Mouse (Mus musculus) ovary, postnatal 10 days (tissue): ENCODE results near the gene Uvrag.
"Not testable (repeated sequence)": the region's sequence is repeated elsewhere in the genome, so short reads cannot be mapped to it uniquely, and the experiment has no call there.

Experiments used
- DNase-seq: peaks from one replicate; pipeline ENCODE4 v3.0.0; 2022; ENCODE audit warnings: low spot score

Uvrag gene

DNA sequence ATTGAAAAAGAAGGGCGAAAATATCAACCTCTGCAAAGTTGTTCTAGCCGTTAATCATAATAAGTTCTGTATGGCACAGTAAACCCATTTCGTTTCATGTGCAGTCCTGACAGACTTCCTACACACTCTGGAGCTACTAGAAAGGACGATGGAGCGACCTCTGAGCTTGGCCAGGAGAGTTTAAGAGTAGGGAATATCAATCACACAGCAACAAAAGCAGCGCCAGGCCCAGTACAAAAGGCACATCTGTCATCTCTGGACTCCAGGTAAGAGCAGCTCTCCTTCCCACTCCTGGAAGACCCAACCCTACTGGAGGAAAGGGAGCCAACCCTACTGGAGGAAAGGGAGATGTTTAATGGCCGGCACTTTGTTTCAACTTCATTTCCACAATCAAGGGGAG, 43.2 kb downstream of the Uvrag start:
- DNase-seq: no peak

DNA sequence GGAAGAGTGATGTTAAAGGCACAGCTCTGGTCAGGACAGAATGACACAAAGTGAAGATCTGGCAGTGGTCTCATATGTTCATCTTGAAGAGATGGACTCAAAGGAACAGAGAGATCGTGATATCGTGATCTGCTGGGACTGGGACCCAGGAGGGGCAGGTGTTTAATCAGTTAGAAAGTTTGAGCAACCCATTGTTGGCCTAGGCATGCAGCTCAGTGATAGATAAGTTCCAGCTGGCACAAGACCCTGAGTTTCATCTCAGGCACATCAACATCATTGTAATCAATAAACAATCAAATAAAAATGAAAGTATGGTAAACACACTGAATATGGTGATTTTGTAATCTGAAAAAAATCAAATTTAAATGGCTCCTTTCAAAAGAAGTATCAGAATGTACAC, 43.8 kb downstream of the Uvrag start:
- no peak for DNase-seq

DNA sequence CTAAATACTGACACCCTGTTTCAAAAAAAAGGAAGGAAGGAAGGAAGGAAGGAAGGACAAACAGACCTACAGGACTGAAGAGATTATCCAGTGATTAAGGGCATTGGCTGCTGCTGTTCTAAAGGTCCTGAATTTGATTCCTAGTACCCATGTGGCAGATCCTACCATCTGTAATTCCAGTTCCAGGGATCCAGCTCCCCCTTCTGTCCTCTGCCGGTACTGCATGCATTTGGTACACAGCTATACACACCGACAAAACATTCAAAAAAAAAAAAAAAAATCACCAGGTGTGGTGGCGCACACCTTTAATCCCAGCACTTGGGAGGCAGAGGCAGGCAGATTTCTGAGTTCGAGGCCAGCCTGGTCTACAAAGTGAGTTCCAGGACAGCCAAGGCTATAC, 45.8 kb downstream of the Uvrag start:
- no peak for DNase-seq

DNA sequence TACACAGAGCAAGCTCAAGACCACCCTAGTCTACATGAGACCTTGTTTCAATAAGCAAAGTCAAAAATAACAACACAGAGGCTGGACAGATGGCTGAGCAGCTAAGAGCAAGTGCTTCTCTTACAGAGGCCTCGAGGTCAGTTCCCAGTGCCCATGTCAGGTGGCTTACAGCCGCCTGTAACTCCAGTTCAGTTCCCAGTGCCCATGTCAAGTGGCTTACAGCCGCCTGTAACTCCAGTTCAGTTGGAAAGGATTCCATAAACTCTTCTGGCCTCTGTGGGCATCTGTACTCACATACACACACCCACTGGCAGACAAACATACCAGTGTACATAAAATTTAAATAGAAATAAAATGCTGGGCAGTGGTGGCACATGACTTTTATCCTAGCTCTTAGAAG, 46.6 kb downstream of the Uvrag start:
- no peak for DNase-seq

DNA sequence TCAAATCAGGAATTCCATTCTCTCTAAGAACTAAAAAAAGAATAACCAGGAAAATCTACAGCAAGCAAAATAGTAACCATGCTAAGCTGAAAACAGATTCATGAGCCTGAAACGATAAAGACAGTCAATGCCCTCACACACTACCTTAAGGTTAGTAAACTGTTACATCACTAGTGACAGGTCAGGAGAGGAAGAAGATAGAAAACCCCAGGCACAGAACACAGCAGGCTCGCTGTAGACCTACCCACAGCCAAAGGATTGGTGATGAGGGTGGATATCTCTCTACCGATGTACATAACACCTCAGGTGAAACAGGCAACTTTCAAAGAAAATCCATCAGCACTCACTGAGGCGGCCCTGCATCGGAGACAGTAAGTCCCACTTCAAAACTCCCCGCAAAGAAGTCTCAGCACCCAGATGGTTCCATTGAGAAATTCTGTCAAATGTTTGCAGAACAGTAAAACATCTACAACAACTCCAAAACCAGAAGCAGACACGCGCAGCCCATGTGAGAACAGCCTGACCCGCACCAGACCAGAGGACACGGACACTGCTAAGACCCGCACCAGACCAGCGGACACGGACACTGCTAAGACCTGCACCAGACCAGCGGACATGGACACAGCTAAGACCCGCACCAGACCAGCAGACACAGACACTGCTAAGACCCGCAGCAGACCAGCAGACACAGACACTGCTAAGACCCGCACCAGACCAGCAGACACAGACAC, 48.9 kb downstream of the Uvrag start:
- no peak for DNase-seq

DNA sequence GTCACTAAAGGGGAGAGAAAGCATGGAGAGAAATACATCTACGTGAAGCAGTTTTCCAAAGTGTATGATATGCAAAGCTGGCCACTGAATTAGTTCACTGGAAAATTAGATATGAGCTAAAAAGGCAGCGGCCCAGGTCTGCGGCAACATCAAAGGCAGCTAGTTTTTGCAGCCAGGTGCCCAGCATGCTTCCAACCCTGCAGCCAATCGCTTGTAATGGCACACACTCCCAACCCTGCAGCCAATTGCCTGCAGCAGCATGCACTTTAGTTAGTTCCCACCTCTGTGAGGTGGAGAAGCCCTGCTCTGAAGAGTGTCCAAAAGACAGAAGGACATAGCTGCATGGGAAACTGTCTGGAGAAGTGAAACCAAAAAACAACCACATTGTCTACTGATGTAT, 51.2 kb downstream of the Uvrag start:
- no peak for DNase-seq

DNA sequence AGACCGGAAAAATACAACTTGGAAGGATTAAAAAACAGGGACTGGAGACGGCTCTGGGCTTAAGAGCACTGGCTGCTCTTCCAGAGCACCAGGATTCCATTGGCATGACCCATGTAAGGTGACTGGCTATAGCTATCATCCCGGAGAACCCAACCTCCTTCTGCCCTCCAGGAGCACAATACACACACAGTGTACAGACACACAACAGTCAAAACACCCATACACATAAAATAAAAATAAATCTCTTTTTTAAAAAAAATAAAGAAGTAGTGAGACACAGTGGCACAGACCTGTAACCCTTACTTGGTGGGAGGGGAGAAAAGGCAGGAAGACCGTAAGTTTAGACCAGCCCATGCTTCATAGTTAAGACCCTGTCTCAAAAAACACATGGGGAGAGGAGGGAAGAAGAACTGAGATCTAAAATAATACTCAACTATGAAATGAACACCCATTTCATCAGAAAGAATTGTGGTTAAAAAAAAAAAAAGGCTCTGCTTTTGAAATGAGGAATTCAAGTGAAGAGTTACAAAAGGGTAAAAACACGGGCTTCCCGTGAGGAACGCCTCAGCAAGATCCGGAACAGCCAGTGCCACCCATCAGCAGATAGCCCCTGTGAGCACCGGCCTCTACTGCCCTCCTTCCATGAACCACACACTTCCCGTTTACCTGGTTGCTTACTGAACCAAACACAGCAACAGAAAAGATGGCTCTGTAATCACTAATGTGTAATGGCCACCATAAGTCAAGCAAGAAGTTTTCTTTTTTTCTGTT, 52.2 kb downstream of the Uvrag start:
- no peak for DNase-seq

DNA sequence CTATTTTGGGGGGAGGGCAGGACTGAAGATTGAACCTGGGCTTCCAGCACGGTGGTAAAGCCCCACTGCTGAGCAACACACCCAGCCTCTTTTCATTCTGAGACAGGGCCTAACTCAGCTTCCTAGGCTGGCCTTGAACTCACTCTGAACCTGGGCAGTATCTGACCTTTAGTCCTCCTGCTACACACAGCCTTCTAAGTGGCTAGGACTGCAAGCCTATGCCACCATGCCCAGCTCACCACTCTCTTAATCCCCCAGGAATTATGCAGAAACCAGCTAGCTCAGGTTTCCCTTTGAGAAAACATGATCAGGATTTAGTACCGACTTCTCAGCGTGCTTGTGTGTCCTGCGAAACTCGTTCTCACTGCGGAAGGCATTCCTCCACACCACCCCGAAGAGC, 53.4 kb downstream of the Uvrag start:
- no peak for DNase-seq

DNA sequence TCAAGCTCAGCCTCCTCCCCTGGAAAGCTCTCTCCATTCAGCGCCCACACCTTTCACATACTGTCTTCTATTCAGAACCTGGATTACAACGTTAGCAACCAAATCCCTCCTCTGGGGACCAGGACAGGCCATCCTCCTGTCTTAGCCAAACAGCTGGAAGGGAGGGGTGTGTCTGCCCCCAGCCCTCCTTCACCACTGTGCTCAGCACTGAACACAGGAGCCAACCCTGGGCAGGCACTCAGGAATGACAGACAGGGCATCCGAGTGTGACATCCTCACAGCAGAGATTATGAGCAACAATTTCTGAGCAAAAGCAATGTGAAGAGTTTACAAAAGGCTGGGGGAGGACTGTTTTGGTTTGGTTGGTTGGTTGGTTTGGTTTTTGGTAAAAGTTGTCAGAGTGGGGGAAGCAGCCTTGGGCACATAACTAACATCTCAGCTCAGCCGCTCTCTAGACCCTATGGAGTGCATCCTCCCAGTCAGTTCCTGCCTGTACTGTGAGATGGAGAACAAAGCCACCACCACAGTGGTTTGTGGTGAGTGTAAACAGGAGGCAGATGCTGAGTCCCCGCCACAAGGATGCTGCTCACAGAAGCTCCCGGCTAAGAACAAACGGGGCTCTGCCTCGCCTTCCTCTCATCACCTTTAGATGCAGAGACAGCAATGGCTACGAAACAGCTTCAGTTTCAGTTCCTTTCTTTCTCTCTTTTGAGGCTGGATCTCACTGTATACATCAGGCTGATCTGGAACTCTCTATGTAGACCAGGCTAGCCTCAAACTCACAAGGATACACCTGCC, 54.1 kb downstream of the Uvrag start:
- no peak for DNase-seq

DNA sequence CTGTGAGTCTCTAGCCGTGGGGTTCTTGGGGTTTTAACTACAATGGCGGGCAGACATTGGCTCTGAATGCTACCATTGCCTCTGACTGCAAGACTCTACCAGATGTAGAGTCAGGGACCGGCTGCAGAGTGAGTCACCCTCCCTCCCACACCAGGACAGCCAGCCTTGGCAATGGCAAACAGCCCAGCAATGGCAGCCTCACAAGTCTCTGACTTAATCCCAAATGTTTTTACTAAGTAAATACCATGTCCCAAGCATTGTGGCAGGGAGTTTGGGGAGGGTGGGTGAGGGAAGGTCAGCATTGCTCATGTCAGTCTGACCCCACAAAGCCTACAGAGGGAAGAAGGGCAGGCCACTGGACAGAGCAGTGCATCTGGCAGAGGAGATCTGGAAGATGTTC, 55.7 kb downstream of the Uvrag start:
- no peak for DNase-seq

DNA sequence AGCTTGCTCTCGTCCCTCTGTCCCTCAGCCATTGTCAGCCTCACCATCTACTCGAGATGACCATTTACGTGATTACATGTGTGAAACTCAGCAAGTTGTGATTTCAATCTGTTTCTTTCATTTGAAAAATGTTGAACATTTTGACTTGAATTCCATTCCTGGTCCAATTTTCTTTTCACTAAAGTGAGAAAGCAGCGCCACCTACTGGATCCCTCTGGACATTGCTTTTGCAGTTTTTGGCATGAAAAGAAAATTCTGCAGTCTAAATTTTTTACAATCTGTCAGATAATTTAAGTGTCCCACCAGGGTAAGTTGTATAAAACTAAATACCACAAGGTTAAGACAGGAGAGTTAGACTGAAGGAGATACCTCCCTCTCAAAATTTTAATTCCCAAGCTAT, 61.4 kb downstream of the Uvrag start:
- DNase-seq: peak; percentile 27

DNA sequence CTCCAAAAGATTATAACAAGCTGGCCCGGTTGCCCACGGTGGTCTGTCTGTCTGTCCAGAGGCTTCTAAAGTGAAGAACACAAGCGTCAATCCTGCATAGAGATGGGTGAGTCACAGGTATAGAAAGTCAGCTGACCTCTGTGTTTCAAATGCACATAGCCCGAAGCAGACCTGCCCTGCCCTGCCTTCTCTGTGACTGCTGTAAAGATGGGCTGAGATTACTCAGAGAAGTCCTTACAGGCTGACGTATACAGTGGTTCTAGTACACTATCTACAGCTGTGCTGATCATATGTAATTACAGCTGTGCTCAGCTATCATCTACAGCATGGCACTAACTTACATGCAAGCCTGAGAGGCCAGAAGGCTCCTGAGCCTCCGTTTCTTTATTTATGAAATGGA, 62.1 kb downstream of the Uvrag start:
- no peak for DNase-seq

DNA sequence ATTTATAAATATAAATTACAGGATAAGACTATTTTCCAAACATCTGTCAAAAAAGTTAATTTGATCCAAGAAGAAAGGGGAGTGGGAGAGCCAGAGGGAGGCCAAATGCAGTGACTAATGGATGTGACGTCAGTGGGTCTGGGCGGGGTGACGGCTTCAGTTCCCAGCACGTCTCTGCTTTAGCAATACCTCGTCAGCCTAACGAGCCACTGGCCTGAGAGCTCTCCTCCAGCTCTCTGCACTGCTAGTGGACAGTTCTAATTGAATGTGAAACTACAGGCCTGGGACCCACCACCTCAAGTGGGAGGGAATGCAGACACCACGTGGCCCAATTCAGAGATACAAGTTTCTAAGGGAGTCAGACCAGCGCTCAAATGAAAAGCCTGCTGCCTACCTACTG, 63.7 kb downstream of the Uvrag start:
- DNase-seq: no peak

DNA sequence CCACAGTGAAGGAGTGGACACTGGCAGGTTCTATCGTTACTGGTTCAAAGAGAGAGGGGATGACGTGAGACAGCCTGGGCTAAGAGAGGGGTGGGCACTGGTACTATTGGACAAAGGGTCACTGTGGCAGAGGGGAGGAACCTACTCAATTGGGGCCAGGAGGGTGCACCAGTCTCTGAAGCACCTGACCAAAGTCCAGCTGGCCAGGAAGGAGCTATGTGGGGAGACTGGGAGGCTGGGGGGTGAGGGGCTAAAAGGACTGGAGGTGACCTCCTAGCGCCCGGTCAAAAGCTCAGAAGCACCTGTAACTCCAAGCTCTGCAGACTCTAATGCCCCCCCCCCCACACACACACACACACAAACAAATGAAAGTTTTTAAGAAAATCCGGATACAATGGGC, 65.8 kb downstream of the Uvrag start:
- no peak for DNase-seq

DNA sequence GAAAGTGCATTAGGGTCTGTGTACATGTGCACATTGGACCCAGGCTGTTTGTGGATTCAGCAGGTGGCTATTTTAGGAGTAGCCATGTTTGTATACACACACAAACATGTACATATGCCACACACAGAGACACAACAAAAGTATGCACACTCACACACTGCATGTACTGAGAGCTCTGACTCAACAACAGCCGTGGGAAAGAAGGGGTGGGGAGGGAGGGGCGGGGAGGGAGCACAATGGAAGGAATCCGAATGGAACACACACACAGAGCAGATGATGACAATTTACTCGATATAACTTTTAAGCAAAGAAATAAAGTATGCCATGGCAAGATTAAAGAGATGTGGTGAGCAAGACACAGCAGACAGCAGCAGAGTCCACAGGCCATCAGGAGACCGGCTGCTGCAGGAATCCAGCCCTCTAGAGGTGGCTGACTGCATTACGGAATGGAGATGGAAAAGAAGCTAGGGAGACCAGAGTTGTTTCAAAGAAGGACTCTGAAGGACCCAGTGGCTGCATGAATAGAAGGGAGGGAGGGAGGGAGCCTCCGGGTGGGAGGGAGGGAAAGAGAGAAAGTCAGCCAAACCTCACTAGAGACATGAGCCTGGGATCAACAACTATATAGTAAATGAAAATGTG, 67.1 kb downstream of the Uvrag start:
- DNase-seq: no peak

DNA sequence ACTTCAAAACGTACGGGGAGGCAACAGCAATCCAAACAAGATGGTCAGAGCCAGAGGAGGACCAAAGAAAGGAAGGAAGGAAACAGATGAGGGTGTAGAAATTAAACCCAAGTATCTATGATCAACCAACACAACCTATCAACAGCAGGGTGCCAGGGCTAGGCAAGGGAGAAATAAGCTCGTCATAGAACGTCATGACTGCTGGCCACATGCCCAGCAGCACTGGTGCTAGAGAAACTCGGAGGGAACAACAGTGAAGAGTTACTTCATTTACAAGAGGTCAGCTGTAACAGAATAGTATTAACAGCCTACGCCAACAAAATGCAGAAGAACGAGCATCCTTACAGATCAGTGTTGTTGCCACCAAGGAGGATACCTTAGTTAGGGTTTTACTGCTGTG, 73.2 kb downstream of the Uvrag start:
- no peak for DNase-seq

DNA sequence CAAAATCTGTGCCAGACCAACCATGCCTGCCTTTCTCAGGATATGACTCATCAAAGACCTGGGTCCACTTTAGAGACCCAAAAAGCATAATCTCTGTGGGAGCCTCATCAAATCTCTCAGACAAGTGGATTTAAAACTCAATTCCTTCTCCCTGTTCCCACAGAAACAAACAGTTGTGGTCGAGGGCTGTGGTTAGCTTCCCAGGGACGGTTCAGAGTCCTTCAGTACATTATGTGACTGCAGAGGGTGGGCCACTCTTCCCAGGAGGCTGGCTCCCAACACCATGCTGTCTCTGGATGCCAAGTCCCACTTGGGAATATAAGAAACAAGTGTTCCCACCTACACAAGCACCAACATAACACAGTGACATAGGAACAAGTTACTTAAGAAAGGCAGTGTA, 75.0 kb downstream of the Uvrag start:
- DNase-seq: no peak

DNA sequence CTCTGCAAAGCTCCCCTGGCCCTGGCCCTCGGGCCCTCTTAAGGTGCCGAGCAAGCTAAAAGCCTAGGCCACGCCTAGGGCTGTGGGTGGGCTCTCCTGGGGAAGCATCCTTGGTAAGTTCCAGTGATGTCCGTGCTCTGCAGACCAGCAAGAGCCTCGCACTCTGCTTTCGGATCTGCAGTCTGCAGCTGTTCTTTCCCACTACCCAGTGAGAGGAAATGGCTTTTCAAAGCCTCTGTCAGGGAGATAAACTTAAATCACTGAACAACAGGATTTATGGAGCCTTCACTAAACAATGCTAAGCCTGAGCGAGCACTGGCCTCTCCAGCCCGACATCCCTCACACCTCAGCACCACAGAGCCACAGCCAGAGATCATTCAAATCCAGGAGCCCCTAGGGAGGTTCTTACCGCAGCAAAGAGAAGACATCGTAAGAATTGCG, 75.5 kb downstream of the Uvrag start:
- no peak for DNase-seq

DNA sequence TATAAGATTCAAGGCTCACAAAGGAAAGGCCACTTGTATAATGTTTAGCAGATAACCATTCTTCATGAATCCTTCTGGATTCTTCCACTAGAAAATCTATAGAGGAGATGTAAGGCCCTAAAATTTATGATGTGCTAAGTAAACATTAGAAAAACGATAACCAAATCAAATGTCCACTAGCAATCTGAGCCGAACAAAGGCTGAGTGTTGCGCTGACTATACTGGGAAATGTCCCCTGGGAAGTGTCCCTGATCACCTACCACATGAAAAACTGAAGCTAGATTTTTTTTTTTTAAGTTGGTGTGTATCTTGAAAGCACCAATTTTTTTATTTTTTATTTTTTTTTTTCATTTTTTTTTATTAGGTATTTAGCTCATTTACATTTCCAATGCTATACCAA, 76.1 kb downstream of the Uvrag start:
- DNase-seq: no peak

DNA sequence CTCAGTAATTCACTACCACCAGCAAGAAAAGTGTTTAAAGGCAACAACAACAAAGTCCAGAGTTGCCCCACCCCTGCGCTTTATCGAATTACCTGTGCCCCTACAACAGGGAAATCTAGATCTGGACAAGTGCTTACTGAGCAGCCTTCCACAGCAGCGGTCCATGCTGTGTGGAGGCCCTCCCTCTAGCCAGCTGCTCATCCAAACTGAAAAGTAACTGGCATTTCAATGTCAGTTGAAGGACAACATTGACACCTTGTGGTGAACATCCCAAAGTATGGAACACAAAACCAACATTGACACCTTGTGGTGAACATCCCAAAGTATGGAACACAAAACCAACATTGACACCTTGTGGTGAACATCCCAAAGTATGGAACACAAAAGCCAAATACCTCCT, 78.7 kb downstream of the Uvrag start:
- DNase-seq: not testable (repeated sequence)

DNA sequence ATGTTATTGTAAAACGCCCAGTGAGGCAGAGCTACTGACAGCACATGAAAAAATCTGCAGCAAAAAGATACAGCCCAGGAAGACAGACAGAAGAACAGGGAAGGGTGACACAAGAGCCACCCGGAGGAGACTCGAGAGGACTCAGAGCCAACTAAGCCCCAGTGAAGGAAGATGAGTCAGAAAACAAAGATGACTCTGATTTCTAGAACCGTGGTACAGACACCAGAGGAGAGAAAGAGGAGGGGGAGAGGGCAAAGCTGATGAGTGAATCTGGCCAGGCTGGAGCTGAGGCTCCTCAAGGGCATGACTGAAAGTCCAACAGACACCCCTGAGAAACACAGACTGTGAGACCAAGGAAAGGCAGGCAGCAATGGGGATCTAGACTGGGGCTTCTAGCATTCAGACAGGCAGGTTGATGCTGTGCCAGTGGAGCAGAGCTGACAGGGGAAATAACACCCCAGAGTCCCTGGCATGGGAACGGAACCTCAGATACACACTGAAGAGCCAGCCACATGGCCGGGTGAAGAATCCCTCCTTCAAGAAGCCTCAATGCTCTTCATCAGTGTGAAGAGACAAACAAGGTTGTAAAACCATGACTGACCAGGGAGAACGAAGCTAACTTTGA, 79.8 kb downstream of the Uvrag start:
- DNase-seq: no peak

DNA sequence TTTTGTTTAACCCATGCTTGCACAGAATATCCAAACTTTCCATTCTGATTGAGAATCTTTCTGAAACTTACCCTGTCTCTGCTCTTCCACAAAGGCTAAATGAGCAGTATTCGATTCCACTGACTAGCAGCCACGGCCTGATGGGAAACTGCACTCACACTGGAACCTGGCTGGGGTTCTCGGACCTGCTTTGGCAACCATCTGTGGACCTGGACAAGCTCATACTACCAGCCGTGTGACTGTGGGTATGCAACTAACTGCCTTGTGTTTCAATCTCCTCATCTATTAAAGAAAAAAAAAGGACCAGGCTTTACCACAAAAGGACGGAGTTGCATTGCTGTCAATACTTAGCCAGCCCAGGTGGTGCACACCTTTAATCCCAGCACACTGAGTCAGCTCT, 80.5 kb downstream of the Uvrag start:
- DNase-seq: no peak
